Mouse (Mus musculus): Measurements from ENCODE around the gene Pcbd1. TPM values are rescaled to one million over a fixed set of nuclear protein-coding genes. Genes with fewer than 3 reads are reported as not detected.
"Not testable (repeated sequence)": the region's sequence is repeated elsewhere in the genome, so short reads cannot be mapped to it uniquely, and the experiment has no call there.

Gene Pcbd1
- total RNA-seq, 2 experiments from 2014 or later = 0.39 to 0.95 TPM

DNA sequence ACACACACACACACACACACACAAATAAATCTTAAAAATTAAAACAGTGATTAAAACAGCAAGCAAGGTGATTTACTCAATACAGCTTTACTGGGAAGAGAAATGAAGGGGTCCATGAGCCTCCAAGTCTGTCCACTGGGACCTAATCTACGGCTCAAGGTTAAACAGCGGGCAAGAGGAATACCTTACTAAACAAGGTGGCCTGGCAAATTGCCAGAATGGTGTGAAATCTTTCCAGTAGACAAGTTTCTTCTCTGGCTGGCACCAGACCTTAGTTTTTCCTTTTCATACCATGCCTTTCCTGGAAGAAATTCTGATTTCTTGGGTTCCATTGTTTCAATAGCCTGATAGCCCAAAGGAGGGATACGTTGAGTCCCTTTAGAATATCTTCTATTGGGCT lies 663 bp upstream of the Pcbd1 start:
- DNase-seq = no peak
- intact Hi-C loops (cut with DNase I) = no loop called here

DNA sequence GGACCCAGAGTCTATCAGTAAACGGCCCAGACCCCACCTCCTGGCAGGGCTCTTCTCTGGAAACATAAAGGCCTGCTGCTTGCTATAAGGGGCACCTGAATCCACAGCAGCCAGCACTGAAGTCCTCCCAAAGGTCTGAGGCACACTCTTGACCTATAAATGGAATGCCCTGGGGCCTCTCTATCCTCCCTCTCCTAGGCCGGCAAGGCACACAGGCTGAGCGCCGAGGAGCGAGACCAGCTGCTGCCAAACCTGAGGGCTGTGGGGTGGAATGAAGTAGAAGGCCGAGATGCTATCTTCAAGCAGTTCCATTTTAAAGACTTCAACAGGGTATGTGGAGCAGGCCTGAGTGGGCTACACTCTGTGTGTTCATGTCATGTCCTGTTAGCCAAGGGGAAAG lies 2.7 kb downstream of the Pcbd1 start:
- no peak for DNase-seq
- intact Hi-C loops (cut with DNase I) = no loop called here

DNA sequence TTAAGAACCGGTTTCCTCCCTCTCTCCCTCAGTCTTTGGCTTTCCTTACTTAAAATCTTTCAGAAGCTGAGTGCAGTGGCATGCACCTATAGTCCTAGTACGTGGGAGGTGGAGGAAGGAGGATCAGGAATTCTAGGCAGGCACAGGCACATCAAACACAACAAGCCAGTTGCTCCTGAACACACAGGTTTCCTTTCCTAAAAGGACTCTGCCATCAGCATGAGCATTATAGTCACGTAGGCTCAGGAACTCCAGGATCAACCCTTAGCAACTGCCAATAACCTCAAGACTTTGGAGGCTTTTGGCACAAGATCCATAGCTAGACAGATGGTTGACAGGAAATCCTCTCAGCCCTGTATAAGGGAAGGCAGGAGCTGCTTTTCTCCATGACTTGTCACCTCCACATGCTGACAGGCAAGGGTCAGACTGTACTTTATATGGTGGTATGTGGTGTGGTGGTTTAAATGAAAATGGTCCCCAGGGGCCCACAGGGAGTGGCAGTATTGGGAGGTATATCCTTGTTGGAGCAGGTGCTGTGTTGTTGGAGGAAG lies 14.5 kb downstream of the Pcbd1 start:
- DNase-seq = no peak
- intact Hi-C loops (cut with DNase I) = no loop called here

DNA sequence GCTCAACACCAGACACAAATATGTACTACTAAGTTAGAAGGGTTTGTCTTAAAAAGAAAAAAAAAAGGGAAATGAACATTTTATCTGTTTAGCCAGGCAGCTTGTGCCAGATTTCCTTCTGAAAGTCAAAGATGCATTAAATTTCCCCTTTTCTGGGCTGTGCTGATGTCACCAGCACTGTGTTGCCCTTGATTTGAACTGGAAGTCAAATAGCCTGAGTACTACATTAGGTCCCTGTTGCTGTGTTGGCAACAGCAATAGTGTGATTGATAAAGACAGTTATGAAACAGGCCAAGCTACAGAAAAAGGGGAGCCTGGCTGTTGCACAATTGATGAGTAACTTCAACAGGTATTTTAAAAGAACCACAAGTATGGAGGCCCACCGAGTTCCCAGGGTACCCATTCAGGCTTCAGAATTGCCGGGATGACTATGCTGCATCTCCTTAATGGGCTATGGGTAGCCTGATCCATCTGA lies 25.2 kb downstream of the Pcbd1 start:
- DNase-seq = no peak
- intact Hi-C loops (cut with DNase I) = no loop called here

DNA sequence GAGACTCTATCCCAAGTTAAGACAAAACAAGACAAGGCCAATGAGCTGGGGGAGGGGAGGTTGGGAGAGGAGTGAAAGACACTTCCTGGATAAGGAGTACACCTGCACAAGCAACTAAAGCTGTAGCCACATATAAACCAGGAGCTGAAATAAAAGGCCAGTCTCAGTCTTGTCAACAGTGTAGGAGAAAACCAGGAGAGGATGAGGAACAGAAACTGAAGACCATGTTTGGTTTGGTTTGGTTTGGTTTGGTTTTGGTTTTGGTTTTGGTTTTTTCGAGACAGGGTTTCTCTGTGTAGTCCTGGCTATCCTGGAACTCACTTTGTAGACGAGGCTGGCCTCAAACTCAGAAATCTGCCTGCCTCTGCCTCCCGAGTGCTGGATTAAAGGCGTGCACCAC lies 32.6 kb downstream of the Pcbd1 start:
- intact Hi-C loops (cut with DNase I) = not testable (repeated sequence)

DNA sequence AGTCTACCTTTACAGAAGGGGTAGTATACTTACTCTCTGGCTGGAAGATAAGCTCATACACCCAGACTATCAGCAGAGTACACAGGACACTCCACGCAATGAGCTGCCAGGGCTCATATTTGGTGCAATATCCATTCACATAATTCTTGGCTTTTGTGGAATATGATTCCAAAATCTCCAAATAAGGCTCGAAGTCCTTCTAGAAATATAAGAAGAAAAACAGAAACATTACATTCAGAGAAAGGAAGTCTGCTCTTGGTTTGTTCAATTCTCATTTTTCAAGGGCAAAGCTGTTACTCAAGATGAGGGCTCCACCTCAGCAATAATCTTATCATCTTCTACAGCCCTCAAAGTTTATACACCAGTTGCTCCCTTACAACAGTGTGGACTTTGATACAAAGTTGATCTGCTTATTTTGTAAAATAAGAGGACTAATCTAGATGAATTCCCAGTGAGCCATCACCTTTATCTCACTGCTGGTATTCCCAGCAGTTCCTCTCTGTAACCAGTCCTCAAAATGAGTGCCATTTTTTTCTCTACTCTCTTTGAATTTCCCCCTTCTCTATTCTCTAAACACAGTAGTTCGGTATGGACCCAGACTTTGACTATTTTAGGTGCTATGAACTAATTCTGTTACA lies 34.3 kb downstream of the Pcbd1 start:
- intact Hi-C loops (cut with DNase I) = no loop called here
- no peak for DNase-seq

More for the DNA sequence above, 32.6 kb downstream of the Pcbd1 start:
- not testable (repeated sequence) for DNase-seq

DNA sequence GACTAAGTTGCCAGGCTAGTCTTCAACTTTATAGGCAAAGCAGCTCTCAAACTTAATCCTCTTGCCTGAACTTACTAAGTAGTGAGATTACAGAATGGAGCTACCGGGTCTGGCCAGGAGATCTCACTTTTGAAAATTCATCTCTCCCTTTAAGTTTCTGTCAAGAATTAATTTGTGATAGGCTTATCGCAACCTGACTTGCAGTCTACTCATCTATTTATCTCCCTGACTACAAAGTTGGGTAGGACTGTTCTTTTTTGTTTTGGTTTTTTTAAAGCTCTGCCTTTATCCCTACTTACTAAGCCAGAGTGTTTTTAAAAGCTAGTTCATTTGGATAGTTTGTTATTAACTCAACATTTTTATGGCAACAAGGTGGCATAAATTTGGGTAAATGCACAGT lies 35.3 kb downstream of the Pcbd1 start:
- intact Hi-C loops (cut with DNase I) = no loop called here
- DNase-seq = no peak

DNA sequence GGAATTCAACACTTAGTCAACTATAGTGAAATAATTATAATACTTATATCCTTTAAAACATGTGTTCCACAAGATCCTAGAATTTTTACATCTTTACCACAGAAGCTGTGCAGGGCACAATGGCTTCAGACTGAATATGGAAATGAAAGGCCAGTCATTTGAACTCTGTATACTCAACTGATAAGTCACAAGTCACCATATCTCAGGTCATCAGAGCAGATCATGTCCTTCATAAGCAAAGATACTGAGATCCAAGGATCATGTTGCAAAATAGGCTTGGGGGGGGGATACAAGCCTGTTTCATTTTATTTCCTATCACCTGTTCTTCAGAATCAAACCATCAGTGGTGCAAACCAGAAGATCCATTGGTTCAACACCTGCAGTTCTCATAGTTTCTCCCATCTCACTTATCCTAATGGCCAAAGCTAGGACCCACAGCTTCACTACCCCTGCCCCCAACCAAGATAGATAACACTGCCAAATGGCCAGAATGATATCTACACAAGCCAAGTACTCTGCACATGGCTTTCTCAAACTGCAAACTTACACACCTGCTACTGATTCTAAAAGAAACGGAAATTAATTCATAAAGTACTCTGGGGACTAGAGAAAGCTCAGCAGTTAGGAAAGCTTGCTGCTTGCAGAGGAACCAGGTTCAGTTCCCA lies 39.7 kb downstream of the Pcbd1 start:
- intact Hi-C loops (cut with DNase I) = no loop called here
- DNase-seq = no peak

DNA sequence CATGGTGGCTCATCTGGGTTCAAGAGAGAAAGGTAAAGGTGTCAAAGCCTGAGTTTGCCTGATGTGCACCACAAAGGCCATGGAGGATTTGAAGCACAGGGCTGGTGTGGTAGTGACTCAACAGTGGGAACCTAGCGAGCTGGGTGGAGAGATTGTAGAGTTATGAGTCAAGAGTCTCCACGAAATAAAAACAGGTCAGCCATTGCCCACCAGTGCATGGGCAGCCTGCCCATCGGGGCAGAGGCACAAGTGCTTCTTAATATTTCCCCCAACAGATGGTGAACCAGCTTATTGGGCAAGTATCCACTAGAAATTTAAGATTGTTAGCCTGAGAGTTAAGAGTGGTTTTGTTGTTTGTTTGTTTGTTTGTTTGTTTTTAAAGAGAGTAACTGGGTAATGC lies 41.8 kb downstream of the Pcbd1 start:
- DNase-seq = no peak
- intact Hi-C loops (cut with DNase I) = no loop called here

DNA sequence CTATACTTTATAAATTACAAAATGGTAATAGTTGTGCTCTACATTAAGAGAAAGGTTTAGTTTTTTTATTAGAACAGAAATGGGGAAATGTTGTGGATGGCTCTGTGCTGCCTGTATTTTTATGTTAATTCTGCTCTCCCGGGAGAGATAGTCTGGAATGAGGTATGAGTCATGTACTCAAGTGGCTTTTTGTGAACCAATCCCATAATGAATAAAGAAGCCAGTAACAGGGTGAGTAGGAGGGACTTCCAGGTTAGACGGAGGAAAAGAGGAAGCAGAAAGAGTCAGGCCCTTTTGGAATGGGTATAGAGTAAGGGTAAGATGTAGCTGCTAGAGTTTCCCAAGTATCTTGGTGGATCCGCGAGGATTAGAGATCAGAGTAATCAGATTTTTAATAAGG lies 44.9 kb downstream of the Pcbd1 start:
- DNase-seq = no peak
- intact Hi-C loops (cut with DNase I) = no loop called here

DNA sequence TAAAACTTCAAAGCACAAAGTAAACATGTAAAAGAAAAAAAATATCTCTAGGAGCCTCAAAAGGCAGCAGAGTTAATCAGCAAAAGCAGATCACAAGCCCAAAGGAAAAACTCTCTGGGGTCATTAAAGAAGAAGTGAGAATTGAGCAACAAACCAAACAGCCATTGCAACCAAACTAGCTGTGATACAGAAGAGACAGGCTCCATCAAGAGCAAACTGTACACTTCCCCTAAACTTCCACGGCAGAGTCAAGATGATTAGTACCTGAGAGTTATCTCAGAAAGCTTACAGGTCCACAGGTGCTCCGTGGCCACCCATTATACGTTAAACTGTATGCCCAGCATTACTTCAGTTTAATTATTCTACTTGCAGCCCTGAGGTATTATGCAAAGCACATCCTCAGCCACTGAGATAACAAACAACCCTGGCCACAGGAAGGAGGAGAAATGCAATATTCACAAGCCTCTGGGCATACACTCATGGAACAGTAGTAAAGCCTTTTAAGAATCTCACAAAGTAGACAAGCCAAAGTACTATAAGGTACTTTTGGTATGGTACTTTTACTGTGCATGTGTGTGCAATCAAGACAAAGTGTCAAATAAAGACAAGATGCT lies 46.2 kb downstream of the Pcbd1 start:
- intact Hi-C loops (cut with DNase I) = no loop called here
- DNase-seq = no peak

DNA sequence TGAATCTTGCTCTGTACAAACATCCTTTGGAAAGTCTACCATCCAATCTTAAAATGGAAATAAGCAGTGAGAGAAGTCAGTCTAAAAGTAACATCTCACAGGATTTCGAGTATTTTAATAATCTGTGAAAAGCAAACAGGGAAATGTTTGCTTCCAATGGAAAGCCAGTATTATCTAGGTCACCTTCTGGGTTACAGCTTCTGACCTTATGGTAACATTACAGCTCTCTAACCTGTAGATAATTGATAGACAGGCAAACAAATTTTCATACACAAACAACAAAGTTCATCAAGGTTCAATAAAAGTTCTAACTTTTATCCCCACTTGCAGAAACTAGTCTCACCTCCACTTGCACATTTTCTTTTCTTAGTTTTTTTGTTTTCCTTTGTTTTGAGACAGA lies 48.4 kb downstream of the Pcbd1 start:
- intact Hi-C loops (cut with DNase I) = no loop called here
- no peak for DNase-seq

DNA sequence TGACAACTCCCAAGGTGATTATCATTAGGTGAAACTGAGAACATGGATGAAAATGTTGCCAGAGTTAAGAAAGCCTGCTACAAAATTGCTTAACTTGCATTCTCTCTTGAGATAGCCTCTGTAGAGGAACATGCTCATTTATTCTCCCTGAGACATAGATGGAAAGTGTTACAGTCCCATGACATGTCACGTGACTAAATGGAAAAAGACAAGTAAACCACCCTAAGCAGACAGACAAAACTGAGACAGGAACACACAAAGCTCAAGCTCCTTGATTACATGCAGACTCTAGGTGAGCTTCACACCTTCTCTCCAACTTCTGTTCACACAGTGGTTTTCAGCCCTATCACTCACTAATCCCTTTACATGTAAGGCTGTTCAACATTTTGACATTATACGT lies 54.2 kb downstream of the Pcbd1 start:
- intact Hi-C loops (cut with DNase I) = no loop called here
- no peak for DNase-seq

Small RNA genes lying within 50 kb of the gene (microRNA-seq; reads per million reads assigned to microRNA genes)
- gene Gm44308 (ENCODE audit: borderline number of aligned reads in 2 of 2) = 0 reads per million in 2 experiments

Other genes with a start within 250 kb of the Pcbd1 start
- 10 to 100 TPM; 17.8 to 19.8 TPM for gene Sgpl1, start 58.4 kb downstream of the Pcbd1 start, total RNA-seq (2021)
- not detected for gene Tbata, start 82.6 kb downstream of the Pcbd1 start, total RNA-seq (2021)
- 1 to 10 TPM in 1 of 2 experiments, under 1 TPM in 1; 0.83 to 1.9 TPM for gene Adamts14, start 184.1 kb downstream of the Pcbd1 start, total RNA-seq (2021)
- under 1 TPM in 1 of 2 experiments, not detected in 1; 0.11 TPM for gene Prf1, start 208.5 kb downstream of the Pcbd1 start, total RNA-seq (2021)